9 mouse cellular contexts compared by ENCODE assay signal in the genomic region with DNA sequence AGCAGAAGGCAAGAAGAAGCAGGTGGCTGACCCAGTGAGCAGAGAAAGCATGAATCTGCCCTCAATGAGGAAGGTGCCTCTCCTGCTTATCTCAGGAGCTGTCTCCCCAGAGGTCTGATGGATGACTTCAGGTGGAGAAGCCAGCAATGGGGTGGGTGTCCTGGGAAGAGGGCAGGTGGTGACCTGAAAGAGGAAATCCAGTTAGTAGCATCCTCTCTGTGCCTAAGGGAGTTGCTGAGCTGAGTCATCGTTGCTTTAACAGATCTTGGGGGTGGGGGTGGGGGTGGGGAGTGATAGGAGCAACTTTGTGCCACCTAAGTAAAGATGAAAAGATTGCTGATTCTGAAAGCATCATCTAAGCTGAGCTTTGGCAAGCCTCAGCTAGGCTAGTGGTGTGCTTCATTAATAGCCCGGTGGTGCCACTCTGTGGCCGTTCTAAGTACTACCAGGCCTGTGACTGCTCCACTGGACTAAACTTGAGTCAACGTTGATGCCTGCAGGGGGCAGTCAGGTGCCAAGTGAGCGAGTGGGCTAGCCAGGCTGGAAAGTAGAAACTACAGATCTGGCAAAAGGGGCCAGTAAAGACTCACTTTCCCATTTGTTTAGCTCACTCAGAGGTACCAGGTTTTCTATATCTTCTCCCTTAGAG. TPM values are rescaled to one million over a fixed set of nuclear protein-coding genes. Genes with fewer than 3 reads are reported as not detected.
A peak's percentile ranks its signal among the peaks of the same experiment; 100 is the strongest.
DNase-seq lines count a peak whose midpoint lies in the region; ATAC-seq and TF ChIP-seq lines count a peak whose summit lies in the region.
"Had no signal": no experiment of that assay in that cellular context is flagged by ENCODE, and none has a peak within 500 bp of the region (broad histone marks: within the 10 kb centered on the region; RNA-seq: fewer than 3 reads in every experiment).

No protein-coding gene starts in this region.

- TF ChIP-seq CTCF in testis, adult 2 months (IDR thresholded peaks at IDR 0.05; ENCODE audit: control insufficient read depth, insufficient read depth, insufficient replicate concordance, low read depth, low read length), result peak; percentile 73; the same call in 1 of the 2 replicates

- no peak overlapping the region for H3K4me2 ChIP-seq in forebrain, embryonic 14.5 days (ENCODE audit: low read length)
- no peak overlapping the region for H3K4me2 ChIP-seq in liver, embryonic 15.5 days
- no peak overlapping the region for H3K4me2 ChIP-seq in neural tube, embryonic 14.5 days (ENCODE audit: low read depth, low read length)

- no peaks in the 10 kb centered on the region; the same call in 1 of the 2 replicates for H3K4me1 ChIP-seq in forebrain, embryonic 14.5 days (ENCODE audit: control insufficient read depth, insufficient read depth, low read length)
- H3K4me1 ChIP-seq in liver, embryonic 15.5 days (replicated peaks), result peaks cover 7% of the 10 kb centered on the region
- no peaks in the 10 kb centered on the region for H3K4me1 ChIP-seq in neural tube, embryonic 14.5 days (ENCODE audit: control insufficient read depth, insufficient read depth, low read length)
- peaks cover 13% of the 10 kb centered on the region for H3K4me1 ChIP-seq in testis, adult 2 months (ENCODE audit: control insufficient read depth, insufficient read depth, low read length)

- peak; percentile 92 for DNase-seq in ES-CJ7 (ENCODE audit: low read depth, low spot score)
- DNase-seq in cerebellum, adult 11 months, result peak; percentile 94
- DNase-seq in forebrain, embryonic 14.5 days (ENCODE audit: low spot score), result peak; percentile 96
- DNase-seq in heart, postnatal 10 days, result peak; percentile 97 to 99
- DNase-seq in kidney, postnatal 4 days, result peak; percentile 98

- peak; percentile 94 for ATAC-seq in forebrain, embryonic 14.5 days
- peak; percentile 75 for ATAC-seq in liver, embryonic 15.5 days (ENCODE audit: insufficient read depth)
- ATAC-seq in neural tube, embryonic 14.5 days (ENCODE audit: low read depth), result peak; percentile 96

- no peak overlapping the region for H3K27ac ChIP-seq in forebrain, embryonic 14.5 days (ENCODE audit: low read depth, low read length)
- no peak overlapping the region for H3K27ac ChIP-seq in liver, embryonic 15.5 days (replicated peaks)
- H3K27ac ChIP-seq in neural tube, embryonic 14.5 days (ENCODE audit: low read depth, low read length), result no peak overlapping the region
- no peak overlapping the region for H3K27ac ChIP-seq in testis, adult 2 months (ENCODE audit: control insufficient read depth, insufficient read depth, low read depth, low read length)

- no peaks in the 10 kb centered on the region for H3K9me3 ChIP-seq in forebrain, embryonic 14.5 days (replicated peaks; ENCODE audit: control insufficient read depth, low read length)
- no peaks in the 10 kb centered on the region for H3K9me3 ChIP-seq in liver, embryonic 15.5 days (replicated peaks)
- H3K9me3 ChIP-seq in neural tube, embryonic 14.5 days (ENCODE audit: control insufficient read depth, low read length), result no peaks in the 10 kb centered on the region

- H3K9ac ChIP-seq in forebrain, embryonic 14.5 days (ENCODE audit: low read length), result no peak overlapping the region
- no peak overlapping the region for H3K9ac ChIP-seq in liver, embryonic 15.5 days
- no peak overlapping the region for H3K9ac ChIP-seq in neural tube, embryonic 14.5 days (replicated peaks; ENCODE audit: low read depth, low read length)

- no peak for TF ChIP-seq POLR2A in testis, adult 2 months (IDR thresholded peaks at IDR 0.05; ENCODE audit: control insufficient read depth, low read depth, low read length)

- H3K4me3 ChIP-seq in forebrain, embryonic 14.5 days (ENCODE audit: low read depth, low read length), result no peak overlapping the region
- H3K4me3 ChIP-seq in liver, embryonic 15.5 days (replicated peaks), result no peak overlapping the region
- no peak overlapping the region for H3K4me3 ChIP-seq in neural tube, embryonic 14.5 days (ENCODE audit: low read depth, low read length)
- H3K4me3 ChIP-seq in testis, adult 2 months (ENCODE audit: control insufficient read depth, low read depth, low read length), result no peak overlapping the region
- H3K4me3 ChIP-seq: myocyte had no signal

- H3K36me3 ChIP-seq in forebrain, embryonic 14.5 days (ENCODE audit: control insufficient read depth, insufficient read depth, low read length), result peaks cover 20% of the 10 kb centered on the region
- peaks cover 14% of the 10 kb centered on the region for H3K36me3 ChIP-seq in liver, embryonic 15.5 days (replicated peaks)
- H3K36me3 ChIP-seq in neural tube, embryonic 14.5 days (ENCODE audit: control insufficient read depth, insufficient read depth, low read length), result peaks cover 6% of the 10 kb centered on the region; the same call in 1 of the 2 replicates
- no peaks in the 10 kb centered on the region for H3K36me3 ChIP-seq in testis, adult 2 months (ENCODE audit: control insufficient read depth, insufficient read depth, low read length)

- H3K27me3 ChIP-seq in forebrain, embryonic 14.5 days (replicated peaks; ENCODE audit: control insufficient read depth, insufficient read depth, low read length), result no peaks in the 10 kb centered on the region
- H3K27me3 ChIP-seq in liver, embryonic 15.5 days, result no peaks in the 10 kb centered on the region
- H3K27me3 ChIP-seq in neural tube, embryonic 14.5 days (ENCODE audit: control insufficient read depth, insufficient read depth, low read length), result no peaks in the 10 kb centered on the region
- no peaks in the 10 kb centered on the region for H3K27me3 ChIP-seq in testis, adult 2 months (ENCODE audit: control insufficient read depth, insufficient read depth, low read length)

- WGBS in forebrain, embryonic 14.5 days, result 2% methylated on average over 5 of the region's 5 CpGs
- WGBS in liver, embryonic 15.5 days (ENCODE audit: insufficient replicate concordance), result 1% methylated on average over 5 of the region's 5 CpGs
- WGBS in neural tube, embryonic 14.5 days, result 3% methylated on average over 5 of the region's 5 CpGs

- intact Hi-C loops in heart, postnatal 10 days (cut with DNase I), result loop anchor here (1.0 to 10.0 kb wide), 3 partner anchors 69 to 695 kb away; a partner anchor contains a TSS

RNA-seq across cellular contexts. Expression of a gene that starts 6.2 kb away (rescaled TPM):
- polyA plus RNA-seq in forebrain, embryonic 14.5 days (2014; fragmentation: Nextera tagmentation; extraction: Ambion mirVana), result 53.2 and 61.1 TPM in 2 replicates
- 10 to 100 TPM; 40.9 to 46.2 TPM for total RNA-seq in heart, postnatal 10 days (2021)
- polyA plus RNA-seq in liver, embryonic 15.5 days (2015; fragmentation: Nextera tagmentation; extraction: Ambion mirVana), result 26.2 and 27.1 TPM in 2 replicates
- polyA plus RNA-seq in neural tube, embryonic 14.5 days (2014; fragmentation: Nextera tagmentation; extraction: Ambion mirVana), result 58.2 and 62.7 TPM in 2 replicates
- polyA plus RNA-seq in testis, adult 2 months (2012; rRNA removed), result 24.2 and 25.3 TPM in 2 replicates
